Mouse (Mus musculus) spleen, adult 2 months (tissue): ENCODE data around the gene Spred3.

ENCODE experiments used
- CTCF ChIP-seq: fragments of 200-500 bp; IDR thresholded peaks from 2 replicates; pipeline ENCODE4 v1.5.1; 2011; ENCODE audit warnings: mild to moderate bottlenecking, inconsistent platforms; ENCODE audit not compliant: insufficient read depth, insufficient read length, insufficient replicate concordance; ENCODE audit errors: extremely low read depth
- POLR2A ChIP-seq: fragments of 200-500 bp; IDR thresholded peaks from 2 replicates; pipeline ENCODE4 v1.6.1; 2011; ENCODE audit warnings: low read depth, low read length, inconsistent platforms

DNA sequence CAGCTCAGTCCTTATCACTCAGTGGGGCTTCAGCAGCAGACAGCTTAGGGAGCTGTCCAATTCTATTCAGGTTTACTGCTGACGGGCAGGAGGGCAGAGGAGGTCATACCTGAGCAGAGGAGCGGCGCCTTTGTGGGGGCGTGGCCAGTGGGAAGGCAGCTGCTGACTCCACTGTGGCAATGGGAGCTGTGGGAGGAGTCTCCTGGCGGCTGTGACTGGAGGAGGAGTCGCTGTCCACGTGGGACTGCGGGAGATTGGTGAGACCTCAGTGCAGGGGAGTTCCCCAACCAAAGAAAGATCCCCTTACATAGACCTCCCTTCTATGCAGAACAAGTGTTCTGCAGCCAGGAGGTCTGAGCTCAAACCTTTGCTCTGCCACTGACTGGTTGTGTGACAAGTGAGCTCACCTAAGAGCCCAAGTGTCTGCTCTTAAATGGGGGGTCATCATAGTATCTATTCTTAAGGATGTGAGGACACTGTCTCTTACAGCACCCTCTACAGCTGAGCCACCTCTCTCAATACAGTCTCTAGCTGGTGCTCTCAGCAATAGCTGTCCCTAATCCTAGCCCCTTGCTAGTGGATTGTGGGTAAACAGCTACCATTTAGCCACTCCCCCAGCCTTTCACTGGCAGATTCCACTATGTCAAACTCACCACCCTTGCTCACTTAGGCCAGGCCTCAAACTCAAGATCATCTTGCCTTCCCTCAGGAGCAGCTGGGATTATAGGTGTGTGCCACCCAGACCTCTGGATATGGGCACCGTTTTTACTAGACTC lies 7.3 kb downstream of the Spred3 start:
- TF ChIP-seq CTCF: no peak
- no peak for TF ChIP-seq POLR2A
